Mouse (Mus musculus): ENCODE measurements at regions not wholly inside any gene's neighbourhood (a gene's known extent, or its start where the extent isn't known, plus 50 kb on each side); places are given as distances from the start of the nearest gene placed in this dataset.
A peak's percentile ranks its signal among the peaks of the same experiment; 100 is the strongest.

- no peak for DNase-seq (ENCODE audit: low spot score in 2 of 2)
Observed at GRCm38 (mm10) chr13:107492448-107492847, 470.5 kb upstream of the Kif2a start.

GRCm38 (mm10) chr13:107491423-107491822 lies 469.5 kb upstream of the Kif2a start:
- DNase-seq (ENCODE audit: low spot score in 2 of 2): no peak

GRCm38 (mm10) chr13:107485400-107486017 lies 463.6 kb upstream of the Kif2a start:
- DNase-seq (ENCODE audit: low spot score in 2 of 2): no peak

- DNase-seq (ENCODE audit: low spot score in 2 of 2): no peak
Observed at GRCm38 (mm10) chr13:107484630-107484998, 462.7 kb upstream of the Kif2a start.

GRCm38 (mm10) chr13:107483967-107484629 lies 462.2 kb upstream of the Kif2a start:
- no peak for DNase-seq (ENCODE audit: low spot score in 2 of 2)

- no peak for DNase-seq (ENCODE audit: low spot score in 2 of 2)
Observed at GRCm38 (mm10) chr13:107475166-107475565, 453.2 kb upstream of the Kif2a start.

- DNase-seq (ENCODE audit: low spot score in 2 of 2): peak in 1 of 2 experiments; percentile 9
Observed at GRCm38 (mm10) chr13:107469491-107470276, 447.8 kb upstream of the Kif2a start.

GRCm38 (mm10) chr13:107462791-107463190 lies 440.9 kb upstream of the Kif2a start:
- DNase-seq (ENCODE audit: low spot score in 2 of 2): no peak

- peak; percentile 48 to 71 for DNase-seq (ENCODE audit: low spot score in 2 of 2)
Observed at GRCm38 (mm10) chr13:107461048-107461912, 439.4 kb upstream of the Kif2a start.

- no peak for DNase-seq (ENCODE audit: low spot score in 2 of 2)
Observed at GRCm38 (mm10) chr13:107458730-107459129, 436.8 kb upstream of the Kif2a start.

GRCm38 (mm10) chr13:107457270-107457669 lies 435.3 kb upstream of the Kif2a start:
- DNase-seq (ENCODE audit: low spot score in 2 of 2): no peak

GRCm38 (mm10) chr13:107456394-107456793 lies 434.5 kb upstream of the Kif2a start:
- DNase-seq (ENCODE audit: low spot score in 2 of 2): no peak

- peak; percentile 26 to 43 for DNase-seq (ENCODE audit: low spot score in 2 of 2)
Observed at GRCm38 (mm10) chr13:107449598-107450179, 427.8 kb upstream of the Kif2a start.

- DNase-seq (ENCODE audit: low spot score in 2 of 2): no peak
Observed at GRCm38 (mm10) chr13:107447813-107448212, 425.9 kb upstream of the Kif2a start.

GRCm38 (mm10) chr13:107419363-107420155 lies 397.6 kb upstream of the Kif2a start:
- DNase-seq (ENCODE audit: low spot score in 2 of 2): no peak

GRCm38 (mm10) chr13:107410267-107410666 lies 388.3 kb upstream of the Kif2a start:
- DNase-seq (ENCODE audit: low spot score in 2 of 2): no peak

- peak; percentile 9 to 13 for DNase-seq (ENCODE audit: low spot score in 2 of 2)
Observed at GRCm38 (mm10) chr13:107407674-107408026, 385.7 kb upstream of the Kif2a start.

GRCm38 (mm10) chr13:107406977-107407673 lies 385.2 kb upstream of the Kif2a start:
- peak; percentile 58 to 63 for DNase-seq (ENCODE audit: low spot score in 2 of 2)

GRCm38 (mm10) chr13:107398621-107399363 lies 376.9 kb upstream of the Kif2a start:
- no peak for DNase-seq (ENCODE audit: low spot score in 2 of 2)

All from frontal cortex, postnatal 10 days (tissue).